ENCODE assay signal across 10 mouse cellular contexts in genomic region chr14:105924712-105925111, GRCm38 (mm10). TPM values are rescaled to one million over a fixed set of nuclear protein-coding genes. Genes with fewer than 3 reads are reported as not detected.
DNase-seq lines count a peak whose midpoint lies in the region; ATAC-seq and TF ChIP-seq lines count a peak whose summit lies in the region.
"Had no signal": no experiment of that assay in that cellular context is flagged by ENCODE, and none has a peak within 500 bp of the region (broad histone marks: within the 10 kb centered on the region; RNA-seq: fewer than 3 reads in every experiment).

No protein-coding gene starts in this region.

- no peak overlapping the region for H3K27ac ChIP-seq in heart, embryonic 12.5 days (ENCODE audit: poor library complexity, severe bottlenecking)
- no peak overlapping the region for H3K27ac ChIP-seq in midbrain, embryonic 14.5 days (replicated peaks; ENCODE audit: low read depth, low read length)
- no peak overlapping the region for H3K27ac ChIP-seq in midbrain, embryonic 11.5 days (ENCODE audit: low read depth, low read length)
- no peak overlapping the region for H3K27ac ChIP-seq in cortical plate, adult 2 months (ENCODE audit: insufficient read depth, low read length)
- H3K27ac ChIP-seq: liver, embryonic 14.5 days had no signal

- no peaks in the 10 kb centered on the region for H3K9me3 ChIP-seq in heart, embryonic 12.5 days (replicated peaks)
- no peaks in the 10 kb centered on the region for H3K9me3 ChIP-seq in midbrain, embryonic 14.5 days (ENCODE audit: control insufficient read depth, low read length)
- no peaks in the 10 kb centered on the region for H3K9me3 ChIP-seq in midbrain, embryonic 11.5 days (ENCODE audit: control insufficient read depth, low read length)

- 45% methylated on average over 1 of the region's 1 CpGs for WGBS in heart, embryonic 12.5 days
- 33% methylated on average over 1 of the region's 1 CpGs for WGBS in midbrain, embryonic 14.5 days
- WGBS in midbrain, embryonic 11.5 days, result 58% methylated on average over 1 of the region's 1 CpGs

- intact Hi-C loops in heart, postnatal 14 days (cut with DNase I), result loop anchor here (5.0 kb wide), 1 partner anchor 612 kb away; no protein-coding TSS in a partner anchor
- intact Hi-C loops in heart, postnatal 36 days (cut with DNase I), result no loop called here

- H3K27me3 ChIP-seq in heart, embryonic 12.5 days (replicated peaks), result no peaks in the 10 kb centered on the region
- H3K27me3 ChIP-seq in midbrain, embryonic 14.5 days (ENCODE audit: control insufficient read depth, insufficient read depth, low read length), result no peaks in the 10 kb centered on the region
- H3K27me3 ChIP-seq in midbrain, embryonic 11.5 days (ENCODE audit: control insufficient read depth, insufficient read depth, low read length), result no peaks in the 10 kb centered on the region; the same call in 1 of the 2 replicates

- peaks cover 22% of the 10 kb centered on the region for H3K4me1 ChIP-seq in heart, embryonic 12.5 days (replicated peaks)
- peaks cover 15% of the 10 kb centered on the region; the same call in 1 of the 2 replicates for H3K4me1 ChIP-seq in midbrain, embryonic 14.5 days (ENCODE audit: control insufficient read depth, insufficient read depth, low read length)
- peaks cover 13% of the 10 kb centered on the region for H3K4me1 ChIP-seq in midbrain, embryonic 11.5 days (ENCODE audit: control insufficient read depth, insufficient read depth, low read length)
- H3K4me1 ChIP-seq in cortical plate, adult 2 months (ENCODE audit: control insufficient read depth, insufficient read depth, low read length), result peaks cover 1% of the 10 kb centered on the region; the same call in 1 of the 2 replicates

- TF ChIP-seq CTCF in cortical plate, adult 2 months (IDR thresholded peaks at IDR 0.05; ENCODE audit: extremely low read depth, insufficient read depth, low read length), result peak; percentile 40; the same call in 1 of the 2 replicates

- DNase-seq in heart, postnatal 14 days, result peak; percentile 9 to 42
- peak; percentile 84 for DNase-seq in midbrain, embryonic 14.5 days
- DNase-seq in midbrain, embryonic 11.5 days (ENCODE audit: low spot score, missing footprints), result no peak
- DNase-seq in retina, postnatal 7 days (ENCODE audit: low read depth, low spot score), result peak; percentile 19
- DNase-seq in ovary, adult 18-20 months (ENCODE audit: low spot score), result no peak
- no peak for DNase-seq in heart, postnatal 36 days
- DNase-seq: gastrocnemius, postnatal 36 days had no signal

- no peak for TF ChIP-seq POLR2A in cortical plate, adult 2 months (IDR thresholded peaks at IDR 0.05; ENCODE audit: extremely low read depth, insufficient read depth, low read length)

- no peak overlapping the region for H3K4me2 ChIP-seq in heart, embryonic 12.5 days
- no peak overlapping the region for H3K4me2 ChIP-seq in midbrain, embryonic 14.5 days (ENCODE audit: low read length)
- H3K4me2 ChIP-seq in midbrain, embryonic 11.5 days, result no peak overlapping the region

- H3K4me3 ChIP-seq in heart, embryonic 12.5 days, result no peak overlapping the region
- H3K4me3 ChIP-seq in midbrain, embryonic 14.5 days (replicated peaks; ENCODE audit: low read depth, low read length), result no peak overlapping the region
- H3K4me3 ChIP-seq in midbrain, embryonic 11.5 days (ENCODE audit: low read depth, low read length), result no peak overlapping the region
- H3K4me3 ChIP-seq in cortical plate, adult 2 months (ENCODE audit: insufficient read depth, low read length), result no peak overlapping the region

- H3K36me3 ChIP-seq in heart, embryonic 12.5 days, result no peaks in the 10 kb centered on the region
- H3K36me3 ChIP-seq in midbrain, embryonic 14.5 days (ENCODE audit: control insufficient read depth, insufficient read depth, low read length), result no peaks in the 10 kb centered on the region
- H3K36me3 ChIP-seq in midbrain, embryonic 11.5 days (ENCODE audit: control insufficient read depth, insufficient read depth, low read length), result no peaks in the 10 kb centered on the region

- H3K9ac ChIP-seq in heart, embryonic 12.5 days, result no peak overlapping the region
- no peak overlapping the region for H3K9ac ChIP-seq in midbrain, embryonic 14.5 days (replicated peaks; ENCODE audit: low read length)
- no peak overlapping the region for H3K9ac ChIP-seq in midbrain, embryonic 11.5 days (ENCODE audit: low read length)
- H3K9ac ChIP-seq: liver, embryonic 14.5 days had no signal

- no peak for ATAC-seq in heart, embryonic 12.5 days (ENCODE audit: insufficient number of reproducible peaks, low FRiP score)
- no peak for ATAC-seq in midbrain, embryonic 14.5 days (ENCODE audit: low FRiP score, low TSS enrichment)
- ATAC-seq in midbrain, embryonic 11.5 days (ENCODE audit: low FRiP score), result no peak

RNA-seq across cellular contexts. Expression of gene Spry2, which starts 28.1 kb away (rescaled TPM):
- 10 to 100 TPM; 34.6 to 35.7 TPM for total RNA-seq in heart, postnatal 14 days (2021)
- 61.1 and 61.8 TPM in 2 replicates for polyA plus RNA-seq in heart, embryonic 12.5 days (2016; fragmentation: Nextera tagmentation; extraction: Ambion mirVana)
- 39.5 and 40.1 TPM in 2 replicates for polyA plus RNA-seq in midbrain, embryonic 14.5 days (2014; fragmentation: Nextera tagmentation; extraction: Ambion mirVana)
- polyA plus RNA-seq in midbrain, embryonic 11.5 days (2014; fragmentation: Nextera tagmentation; extraction: Ambion mirVana), result 27.0 and 28.0 TPM in 2 replicates
- polyA plus RNA-seq in cortical plate, adult 2 months (2012; rRNA removed), result 46.0 and 49.7 TPM in 2 replicates
- 10 to 100 TPM; 27.5 to 30.4 TPM for total RNA-seq in heart, postnatal 36 days (2021)

Comparison
In these comparisons a context has a peak if more than half of its experiments do, and no peak if none do; other contexts are left out.
1. DNase-seq: peak in heart, postnatal 14 days (2 of 2), midbrain, embryonic 14.5 days (single experiment) and retina, postnatal 7 days (single experiment); none in midbrain, embryonic 11.5 days (single experiment), ovary, adult 18-20 months (single experiment) and heart, postnatal 36 days (0 of 2).